Comparison of ENCODE assay signal across 11 mouse cellular contexts in genomic region chr16:86475145-86475544, GRCm38 (mm10).
A peak's percentile ranks its signal among the peaks of the same experiment; 100 is the strongest.
DNase-seq lines count a peak whose midpoint lies in the region; ATAC-seq and TF ChIP-seq lines count a peak whose summit lies in the region.
"Had no signal": no experiment of that assay in that cellular context is flagged by ENCODE, and none has a peak within 500 bp of the region (broad histone marks: within the 10 kb centered on the region; RNA-seq: fewer than 3 reads in every experiment).

No protein-coding gene starts in this region.

- no peak for ATAC-seq in Patski
- ATAC-seq: intestine, embryonic 16.5 days had no signal

- CTCF ChIA-PET in Patski (lab: Charles Lee) = no interaction called here

- no peak overlapping the region for H3K27ac ChIP-seq in gastrocnemius, adult 2 months
- no peak overlapping the region for H3K27ac ChIP-seq in layer of hippocampus, adult 2 months
- H3K27ac ChIP-seq: liver, embryonic 14.5 days; neural tube, embryonic 13.5 days had no signal

- H3K27me3 ChIP-seq in Patski = no peaks in the 10 kb centered on the region
- H3K27me3 ChIP-seq: neural tube, embryonic 13.5 days had no signal

- intact Hi-C loops in gastrocnemius, adult 2 months (cut with DNase I) = no loop called here

- TF ChIP-seq CTCF in gastrocnemius, adult 2 months (IDR thresholded peaks at IDR 0.05) = peak; percentile 34
- peak; percentile 53 for TF ChIP-seq CTCF in layer of hippocampus, adult 2 months (conservative IDR thresholded peaks at IDR 0.05)
- TF ChIP-seq CTCF in Patski (IDR thresholded peaks at IDR 0.05) = peak; percentile 24

- DNase-seq in gastrocnemius, adult 2 months = no peak
- no peak for DNase-seq in gastrocnemius, postnatal 25 days
- peak in 1 of 2 experiments; percentile 1 for DNase-seq in layer of hippocampus, adult 2 months (ENCODE audit: low spot score in 2 of 2)
- no peak for DNase-seq in layer of hippocampus, postnatal 36 days
- DNase-seq in A20 (ENCODE audit: low read depth, low spot score) (peak; percentile 1), Patski (ENCODE audit: low read depth, low spot score) (no peak), MN1 (ENCODE audit: low spot score) (no peak)
- DNase-seq in spleen, postnatal 4 days (ENCODE audit: low spot score in 2 of 2) = no peak

- H3K4me3 ChIP-seq in gastrocnemius, adult 2 months = no peak overlapping the region
- H3K4me3 ChIP-seq in layer of hippocampus, adult 2 months = no peak overlapping the region
- H3K4me3 ChIP-seq: neural tube, embryonic 13.5 days had no signal

- in situ Hi-C loops in Patski (cut with MboI; ENCODE audit: low pct_unique_long_range_greater_than_20kb) = no loop called here

- POLR2A ChIA-PET in Patski (lab: Charles Lee) = no interaction called here
